Mouse (Mus musculus) 3T3-L1 (cell line): ENCODE measurements around the gene Ppp1r1b.

Experiments used
- DNase-seq: peaks from one replicate; pipeline ENCODE4 v3.0.0-alpha.2; 2015; ENCODE audit warnings: low read depth, low spot score

The Ppp1r1b gene

DNA sequence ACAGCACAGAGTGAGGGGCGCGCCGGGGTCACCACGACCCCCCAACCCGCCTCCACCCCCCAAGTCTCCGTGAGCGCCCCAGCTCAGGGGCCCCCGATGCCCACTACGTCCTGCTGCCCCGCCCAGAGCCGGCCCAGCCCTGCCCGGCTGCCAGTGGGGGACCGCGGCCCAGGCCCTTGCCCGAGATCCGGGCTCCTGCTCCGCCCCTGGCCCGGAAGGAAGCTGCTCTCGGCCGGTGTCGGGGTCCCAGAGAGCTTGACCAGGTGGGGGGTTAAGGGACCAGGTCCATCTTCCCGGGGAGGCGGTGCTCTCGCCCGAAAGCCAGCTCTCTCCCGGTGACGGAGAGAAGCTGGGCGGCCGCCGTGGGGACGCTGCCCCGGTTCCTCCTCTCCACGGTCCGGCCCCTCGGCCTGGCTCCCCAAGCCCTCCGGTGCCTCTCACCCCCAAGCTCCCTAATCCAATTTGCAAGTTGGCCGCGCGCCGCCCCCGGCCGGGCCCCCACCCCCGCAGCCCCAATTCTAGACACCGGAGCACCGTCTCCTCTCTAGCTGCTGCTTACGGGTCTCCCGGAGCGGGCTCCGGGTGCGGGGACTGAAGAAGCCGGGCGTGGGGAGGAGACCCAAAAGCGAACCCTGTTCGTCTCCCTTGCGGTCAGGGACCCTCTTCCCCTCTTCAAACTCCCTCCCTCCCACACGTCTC lies 19.7 kb upstream of the Ppp1r1b start:
- DNase-seq = no peak

DNA sequence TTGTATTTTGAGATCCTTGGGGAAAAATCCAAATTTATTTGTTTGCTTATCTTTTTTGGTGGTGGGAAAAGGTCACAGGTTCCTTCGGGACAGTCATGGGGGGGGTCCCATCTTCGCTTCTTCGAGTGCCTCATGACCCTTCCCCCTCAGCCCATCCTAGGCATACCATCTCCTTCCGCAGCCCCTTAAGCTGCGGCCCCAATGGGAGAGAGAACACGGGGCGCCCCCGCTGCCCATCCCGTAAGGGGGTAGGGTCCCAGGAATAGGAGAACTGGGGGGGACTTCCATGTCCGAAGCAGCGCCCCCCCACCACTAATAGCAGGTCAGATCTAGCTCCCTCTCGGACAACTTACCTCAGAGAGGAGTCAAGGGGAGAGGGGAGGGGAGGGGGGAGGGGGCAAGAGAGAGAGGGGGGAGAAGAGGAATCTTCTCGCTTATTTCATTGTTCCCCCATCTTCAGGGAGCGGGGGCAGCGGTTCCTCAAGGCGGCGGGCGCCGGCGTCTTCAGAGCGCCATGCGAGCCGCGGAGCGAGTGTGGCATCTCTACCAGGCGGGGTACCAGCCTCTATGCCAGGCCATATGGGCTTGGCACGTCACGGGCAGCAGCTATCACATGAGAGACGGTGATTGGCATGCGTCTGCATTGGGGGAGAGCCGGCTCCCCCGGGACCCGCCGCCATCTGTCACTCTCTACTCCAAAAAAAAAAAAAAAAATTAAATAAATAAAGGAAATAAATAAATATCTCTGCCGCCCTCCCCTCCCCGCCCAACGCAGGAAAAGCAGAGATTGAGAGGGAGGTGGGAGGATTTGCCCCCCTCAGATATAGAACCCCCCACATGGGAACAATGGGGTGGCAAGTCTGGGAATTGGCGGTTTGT lies 18.9 kb upstream of the Ppp1r1b start, which contains the start of gene Neurod2:
Gene Neurod2 (minus strand): TSS at position 568 of the 879 bp plus-strand sequence.
- DNase-seq = no peak

DNA sequence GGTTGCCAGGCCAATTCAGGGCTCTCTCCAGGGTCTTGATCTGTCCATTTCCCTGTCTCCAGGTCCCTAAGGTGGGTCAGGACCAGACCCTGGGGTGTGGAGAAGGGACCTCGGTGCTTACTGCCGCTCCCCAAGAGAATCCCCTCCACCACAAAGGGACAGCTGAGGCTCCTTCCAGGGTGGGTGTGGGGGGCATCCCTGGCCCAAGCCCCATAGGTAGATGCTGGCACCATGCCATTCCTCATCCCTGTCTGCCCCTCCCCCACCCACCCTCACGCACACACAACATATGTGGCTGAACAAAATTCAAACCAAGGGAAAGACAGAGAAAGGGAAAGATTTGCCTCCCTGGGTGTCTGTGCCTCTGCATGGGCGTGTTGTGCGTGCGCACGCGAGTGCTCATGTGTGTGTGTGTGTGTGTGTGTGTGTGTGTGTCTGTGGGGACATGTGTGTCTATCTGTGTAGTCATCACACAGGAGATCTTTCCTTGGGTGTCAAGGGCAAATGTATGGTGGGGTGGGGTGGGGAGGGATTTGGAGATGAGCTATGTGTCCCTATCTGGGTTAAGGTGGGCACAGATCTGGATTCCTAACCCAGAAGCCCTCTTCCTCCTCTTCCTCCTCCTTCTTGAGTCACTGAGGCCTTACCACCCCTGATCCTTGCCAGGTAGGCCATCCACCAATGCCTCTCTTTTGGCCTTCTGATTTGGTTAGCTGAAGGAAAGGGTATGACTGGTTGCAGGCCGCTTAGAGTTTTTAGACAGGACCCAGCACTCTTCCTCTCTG lies 18.1 kb upstream of the Ppp1r1b start:
- no peak for DNase-seq

DNA sequence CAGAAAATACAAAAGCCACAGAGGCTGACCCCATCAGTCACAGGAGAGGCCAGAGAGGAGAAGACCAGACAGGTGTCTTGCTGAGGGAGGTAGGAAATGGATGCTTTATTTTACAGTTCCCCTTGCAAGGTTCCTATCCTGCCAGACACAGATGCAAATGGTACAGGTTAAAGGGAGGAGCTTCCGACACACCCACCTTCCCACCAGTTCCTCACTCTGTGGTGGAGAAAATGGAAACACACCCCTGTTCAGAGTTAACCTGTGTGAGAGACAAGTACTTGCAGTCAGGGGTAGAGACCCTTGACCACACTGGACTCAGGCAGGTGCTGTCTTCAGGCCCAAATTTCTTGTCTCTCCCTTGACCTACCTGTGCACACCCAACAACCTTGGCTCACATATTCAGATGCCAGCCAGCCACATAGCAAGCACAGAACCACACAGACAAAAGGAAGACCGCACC lies 17.4 kb upstream of the Ppp1r1b start:
- DNase-seq = no peak

DNA sequence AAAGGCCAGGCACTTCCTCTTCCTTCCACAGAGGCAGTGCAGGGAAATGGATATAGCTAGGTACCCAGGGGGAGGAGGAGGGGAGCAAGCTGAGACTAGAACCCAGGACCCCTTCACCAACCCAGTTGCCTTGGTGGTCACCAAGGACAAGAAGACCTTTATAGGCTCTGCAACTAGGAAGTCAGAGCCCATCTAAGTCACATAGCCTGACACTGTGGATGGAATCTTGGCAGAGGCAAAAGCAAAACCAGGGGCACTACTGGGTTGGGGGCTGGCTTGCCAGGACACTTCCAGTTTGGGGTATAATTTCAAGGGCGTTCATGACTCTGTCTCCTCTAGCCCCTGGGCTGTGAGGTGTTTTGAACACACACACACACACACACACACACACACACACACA lies 16.8 kb upstream of the Ppp1r1b start:
- no peak for DNase-seq

DNA sequence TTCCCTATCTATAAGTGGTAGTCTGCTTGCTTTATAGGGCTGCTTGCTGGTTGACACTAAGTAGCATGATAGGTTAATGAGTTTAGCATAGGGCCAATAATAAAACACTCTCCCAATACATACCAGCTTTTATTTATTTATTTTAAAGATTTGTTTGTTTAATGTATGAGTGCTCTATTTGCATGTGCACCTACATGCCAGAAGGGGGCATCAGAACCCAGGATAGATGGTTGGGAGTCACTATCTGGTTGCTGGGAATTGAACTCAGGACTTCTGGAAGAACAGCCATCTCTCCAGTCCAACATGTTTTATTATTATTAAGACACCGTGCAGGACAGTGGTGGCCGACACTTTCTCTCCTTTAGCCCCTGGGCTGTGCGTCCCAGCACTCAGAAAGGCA lies 16.0 kb upstream of the Ppp1r1b start:
- DNase-seq = no peak

DNA sequence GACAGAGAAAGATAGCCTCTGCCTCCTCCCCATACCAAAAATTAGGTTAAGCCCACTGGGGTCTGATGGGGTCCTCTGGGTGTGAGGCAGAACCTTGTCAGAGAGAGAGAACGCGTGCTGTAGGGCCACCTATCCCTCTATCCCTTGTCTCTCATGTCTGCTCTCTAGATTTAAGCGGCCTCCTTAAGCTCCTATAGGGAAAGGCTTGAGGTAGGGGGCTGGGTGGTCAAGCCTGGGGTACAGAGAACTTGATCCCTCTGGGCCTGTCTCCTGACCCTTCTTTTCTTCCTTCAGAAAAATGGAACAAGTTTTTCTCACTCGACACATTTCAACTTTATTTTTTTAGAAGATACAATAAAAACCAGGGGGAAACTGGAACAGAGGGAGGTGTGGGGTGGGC lies 15.4 kb upstream of the Ppp1r1b start:
- DNase-seq = no peak

DNA sequence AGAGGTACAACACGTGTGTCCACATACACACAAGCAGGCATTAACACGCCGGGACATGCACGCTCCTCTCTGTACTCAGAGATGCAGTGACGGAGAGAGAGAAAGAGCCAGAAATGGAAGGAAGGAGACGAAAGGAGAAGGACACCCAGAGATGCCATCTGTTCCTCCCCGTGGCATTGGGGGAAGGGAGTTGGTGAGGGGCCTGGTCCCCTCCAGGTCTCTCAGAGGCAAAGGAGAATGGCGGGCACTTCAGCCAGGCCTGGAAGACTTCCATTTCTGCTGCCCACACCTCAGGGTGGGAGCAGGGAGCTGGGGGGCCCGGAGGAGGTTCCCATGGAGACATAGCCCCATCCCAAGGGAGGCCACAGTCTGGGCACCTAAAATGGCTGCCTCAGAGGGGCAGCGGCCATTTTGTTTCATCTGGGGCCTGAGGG lies 14.9 kb upstream of the Ppp1r1b start:
- no peak for DNase-seq

DNA sequence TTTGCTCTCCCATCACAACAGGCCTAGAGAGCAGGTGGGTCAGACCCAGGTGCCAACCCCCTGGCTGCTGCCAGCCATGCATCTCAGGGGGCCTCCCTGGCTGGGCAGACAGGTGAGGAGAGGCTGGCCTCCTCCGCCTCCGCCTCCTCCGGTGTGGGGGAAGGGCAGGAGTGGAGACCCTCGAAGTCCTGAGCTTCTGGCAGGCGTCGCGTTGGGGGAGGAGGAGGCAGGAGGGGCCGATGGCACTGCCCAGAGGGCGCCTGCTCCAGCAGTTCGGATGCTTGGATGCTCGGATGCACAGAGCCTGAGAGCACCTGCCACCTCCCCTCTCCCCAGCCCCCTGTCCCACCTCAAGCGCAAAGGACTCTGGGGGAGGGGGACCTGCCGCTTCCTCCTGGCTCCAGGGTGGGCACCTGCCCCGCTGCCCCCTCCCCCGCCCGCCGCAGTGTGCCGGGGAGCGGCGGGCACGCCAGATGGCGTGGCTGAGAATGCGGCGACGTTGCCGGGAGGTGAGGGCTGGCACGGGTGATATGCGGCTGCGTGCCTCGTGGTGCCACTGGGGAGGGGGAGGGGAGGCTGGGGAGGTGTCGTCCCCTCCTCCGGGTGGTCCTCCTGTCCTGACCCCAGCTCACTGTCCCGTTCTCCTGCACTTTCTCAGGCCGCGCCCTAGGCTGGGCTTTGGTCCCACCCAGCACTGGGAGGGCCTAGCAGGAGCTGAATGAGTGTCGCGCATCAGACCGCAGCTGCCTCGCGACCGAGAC lies 14.0 kb upstream of the Ppp1r1b start:
- no peak for DNase-seq

DNA sequence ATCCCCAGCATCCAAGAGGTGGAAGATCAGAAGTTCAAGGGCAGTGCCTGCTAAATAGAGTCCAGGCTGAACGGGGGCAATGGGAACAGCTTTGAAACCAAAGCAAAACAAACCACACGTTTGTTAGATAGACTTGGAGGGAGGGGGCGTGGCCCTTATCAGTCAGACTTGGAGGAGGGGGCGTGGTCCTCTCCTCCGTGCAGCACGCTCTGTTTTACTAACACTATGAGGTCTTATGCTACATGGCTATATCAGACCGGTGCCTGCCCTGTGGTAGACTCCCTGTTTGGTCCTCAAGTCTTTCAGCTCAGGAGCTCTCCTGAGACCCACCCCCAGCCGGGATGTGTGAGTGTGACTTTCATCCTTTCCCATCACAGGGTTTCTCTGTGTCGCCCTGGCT lies 13.0 kb upstream of the Ppp1r1b start:
- no peak for DNase-seq

DNA sequence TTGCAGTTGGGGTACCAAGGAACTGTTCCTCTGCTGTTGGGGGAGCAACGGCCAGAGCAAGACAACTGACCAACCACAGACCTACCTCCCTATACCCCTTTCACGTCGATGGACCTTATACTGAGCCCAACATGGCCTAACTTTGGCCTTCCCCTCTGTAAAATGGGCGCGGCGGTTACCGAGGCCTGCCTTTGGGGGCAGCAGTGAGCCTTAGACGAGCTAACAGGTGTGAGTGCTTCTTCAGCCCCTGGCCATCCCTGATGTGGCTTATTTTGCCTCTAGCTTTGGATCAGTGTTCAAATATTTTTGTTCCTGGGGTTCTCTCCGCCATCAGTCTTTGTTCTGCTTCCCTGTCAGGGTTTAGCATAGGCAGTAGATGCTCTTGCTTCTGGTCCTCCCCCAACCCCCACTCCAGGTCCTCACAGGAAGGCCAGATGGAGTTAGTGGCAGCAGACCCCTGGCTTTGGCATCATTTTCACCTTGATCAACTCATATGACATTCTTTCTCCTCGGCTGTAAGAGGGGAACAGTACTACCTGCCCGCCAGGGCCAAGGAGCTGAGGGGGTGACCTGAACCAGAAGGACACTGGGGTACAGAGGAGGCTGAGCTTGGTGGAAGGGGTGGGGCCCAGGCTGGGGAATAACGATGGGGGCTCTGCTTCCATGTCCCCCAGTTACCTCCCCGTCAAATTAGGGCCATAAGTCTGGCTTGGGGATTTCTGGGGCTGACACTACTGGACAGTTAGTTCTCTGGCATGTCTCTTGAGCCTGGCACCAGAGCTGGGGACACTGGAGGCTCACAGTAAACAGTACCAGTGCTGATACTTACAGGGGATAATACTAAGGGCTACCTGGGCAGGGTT lies 11.7 kb upstream of the Ppp1r1b start:
- DNase-seq = peak; percentile 35

DNA sequence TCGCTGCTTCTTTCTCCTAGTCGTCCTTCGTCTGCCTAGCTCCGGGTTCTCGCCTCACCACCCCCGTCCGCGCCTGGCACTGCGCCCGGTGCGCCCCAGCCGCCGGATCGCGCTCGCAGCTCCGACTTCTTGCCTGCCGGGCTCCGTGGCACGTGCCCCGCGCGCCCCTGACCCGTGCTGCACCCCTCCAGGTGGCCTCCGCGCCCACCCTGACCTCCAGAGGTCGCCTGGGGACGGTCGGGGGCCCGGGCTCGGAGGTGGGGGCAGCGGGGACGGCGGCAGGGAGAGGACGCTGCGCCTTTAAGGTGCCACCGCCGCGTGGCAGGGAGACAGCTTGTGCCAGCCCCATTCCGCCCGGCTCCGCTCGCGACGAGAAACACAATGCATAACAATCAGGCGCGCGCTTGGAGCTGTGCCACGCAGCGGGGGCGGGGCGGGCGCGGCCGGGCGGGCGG lies 9.7 kb upstream of the Ppp1r1b start:
- no peak for DNase-seq

DNA sequence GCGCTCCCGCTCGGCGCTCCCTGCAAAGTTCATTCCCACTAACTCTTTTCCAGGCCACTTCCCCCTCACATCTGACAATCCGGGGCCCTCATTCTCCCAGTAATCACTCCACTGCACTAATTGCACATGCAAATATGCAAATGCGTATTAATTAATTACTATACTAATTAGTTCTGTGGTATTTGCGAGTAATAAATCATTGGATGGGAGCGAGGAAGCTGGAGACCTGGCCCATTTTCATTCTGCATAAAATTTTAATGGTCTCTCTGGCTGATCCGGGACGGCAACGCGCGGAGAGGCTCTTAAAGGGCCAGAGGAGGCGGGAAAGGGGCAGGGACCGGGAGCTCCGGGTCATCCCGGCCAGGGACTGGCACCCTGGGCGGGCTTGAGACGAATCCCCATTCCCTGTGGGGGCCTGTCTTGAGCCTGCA lies 9.1 kb upstream of the Ppp1r1b start:
- DNase-seq = no peak

DNA sequence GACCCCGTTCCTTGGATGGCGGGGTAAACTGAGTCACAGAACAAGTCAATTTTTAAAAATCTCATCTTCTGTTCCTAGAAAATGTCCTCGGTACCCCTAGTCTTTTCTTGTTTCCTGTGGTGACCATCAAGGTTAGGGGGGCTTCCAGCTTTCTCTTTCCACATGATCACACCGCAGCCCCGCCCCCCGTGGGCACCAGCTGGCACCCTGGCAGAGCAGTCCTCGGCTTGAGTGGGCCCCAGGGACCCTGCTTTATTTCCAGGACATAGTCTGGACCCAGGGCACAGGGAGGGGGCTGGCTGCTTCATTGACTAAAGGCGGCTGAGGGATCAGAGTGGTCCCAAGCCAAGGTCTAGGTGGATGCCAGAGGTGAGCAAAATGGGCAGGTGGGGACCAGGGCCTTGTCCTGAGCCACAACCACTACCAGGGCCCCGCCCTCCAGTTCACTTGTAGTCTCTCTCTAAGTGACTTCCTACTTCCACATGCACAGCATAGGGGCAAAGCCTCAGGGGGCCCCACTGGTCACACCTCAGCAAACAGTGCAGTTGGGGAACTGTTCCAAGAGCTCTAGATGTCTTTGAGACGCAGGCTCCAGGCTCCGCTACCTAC lies 8.4 kb upstream of the Ppp1r1b start:
- DNase-seq = no peak

DNA sequence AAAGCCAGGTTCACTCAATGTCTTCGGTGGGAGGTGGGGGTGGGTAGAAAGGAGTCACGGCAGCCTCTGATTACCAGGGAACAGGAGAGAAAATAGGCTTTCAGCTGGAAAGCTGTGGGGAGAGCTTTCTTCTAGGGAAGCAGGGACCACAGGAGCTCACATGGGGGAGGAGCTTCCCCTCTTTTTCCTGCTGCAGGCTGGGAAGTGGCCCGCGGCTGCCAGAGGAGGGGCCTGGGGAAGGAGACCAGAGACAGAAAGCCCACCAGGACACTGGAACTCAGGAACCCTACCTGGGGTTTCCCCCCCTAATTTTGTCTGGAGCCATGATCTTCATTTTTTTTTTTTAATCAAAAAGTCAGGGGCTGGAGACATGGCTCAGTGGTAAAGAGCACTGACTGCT lies 7.6 kb upstream of the Ppp1r1b start:
- no peak for DNase-seq

DNA sequence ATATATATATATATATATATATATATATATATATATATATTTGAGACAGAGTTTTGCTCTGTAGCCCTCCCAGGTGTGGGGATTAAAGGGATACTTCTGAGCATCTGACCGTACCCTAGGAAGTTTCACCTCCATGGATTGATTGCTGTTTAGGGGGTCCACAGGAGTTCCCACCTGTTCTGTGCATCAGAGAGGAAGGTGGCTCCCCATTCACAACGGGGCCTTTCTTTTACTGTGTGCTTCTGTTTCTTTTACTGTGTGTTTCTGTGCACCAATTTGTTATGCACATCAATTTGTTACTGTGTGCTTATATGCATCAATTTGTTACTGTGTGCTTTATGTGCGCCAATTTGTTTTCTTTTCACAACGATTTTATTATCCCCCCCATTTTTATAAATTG lies 7.0 kb upstream of the Ppp1r1b start:
- no peak for DNase-seq

DNA sequence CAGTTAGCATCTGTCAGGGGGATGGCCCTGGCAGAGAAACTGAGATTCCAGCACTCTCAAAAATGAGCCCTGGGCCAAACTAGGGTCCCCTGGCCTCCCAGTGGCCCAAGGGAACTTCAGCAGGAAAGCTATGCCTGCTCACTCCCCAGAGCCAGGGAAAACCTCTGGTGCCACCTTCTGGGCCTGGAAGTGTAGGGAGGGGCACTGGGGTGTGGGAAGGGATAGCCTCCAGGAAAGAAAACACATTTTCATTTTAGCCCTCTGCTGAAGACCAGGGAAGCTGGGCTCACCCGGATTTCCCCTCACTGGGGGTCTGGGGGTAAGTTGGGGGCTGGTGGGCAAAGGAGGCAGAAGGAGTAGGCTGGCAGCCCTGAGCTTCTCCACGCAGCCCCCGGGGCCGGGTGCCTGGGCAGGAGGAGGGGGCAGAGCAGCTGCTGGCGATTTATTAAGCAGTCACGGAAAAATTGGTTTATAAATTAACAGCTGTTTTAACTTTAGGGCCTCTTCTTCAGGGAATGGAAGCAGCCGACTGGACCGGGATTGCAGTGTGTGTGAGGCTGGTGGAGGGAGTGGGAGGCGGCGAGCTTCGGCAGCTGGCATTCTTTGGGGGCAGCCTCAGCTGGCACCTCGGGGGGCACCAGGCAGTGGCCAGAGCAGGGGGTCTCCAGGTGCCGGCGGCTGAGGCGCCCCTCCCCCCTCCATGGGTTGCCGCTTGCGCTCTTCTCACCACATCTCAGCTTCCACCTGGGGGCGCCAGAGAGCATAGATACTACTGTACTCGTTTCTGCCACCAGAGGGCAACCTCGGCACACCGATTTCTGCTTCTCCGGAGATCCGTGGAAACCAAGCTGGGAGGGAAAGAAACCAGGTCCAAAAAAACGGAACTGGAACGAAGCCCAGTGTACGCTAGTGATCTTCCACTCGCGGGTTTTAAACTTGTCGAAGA lies 5.9 kb upstream of the Ppp1r1b start:
- DNase-seq = peak; percentile 96

DNA sequence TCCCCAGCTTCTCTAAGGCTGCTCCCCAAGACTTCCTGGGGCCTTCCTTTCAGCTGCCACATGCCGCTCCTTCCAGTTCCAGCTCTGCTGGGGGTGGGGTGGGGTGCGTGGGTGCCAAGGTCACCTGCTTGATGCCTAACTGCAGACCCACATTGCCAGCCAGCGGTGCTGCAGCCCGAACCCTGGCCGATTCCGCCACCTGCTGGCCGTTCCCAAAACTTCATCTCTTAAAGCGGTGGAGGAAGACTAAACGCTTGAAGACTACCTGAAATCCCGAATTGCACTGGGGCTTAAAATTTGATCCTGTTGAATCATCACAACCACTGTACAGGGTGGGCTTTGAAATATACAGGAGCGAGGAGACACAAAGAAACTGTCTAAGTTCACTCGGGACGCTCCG lies 3.0 kb upstream of the Ppp1r1b start:
- DNase-seq = peak; percentile 78

DNA sequence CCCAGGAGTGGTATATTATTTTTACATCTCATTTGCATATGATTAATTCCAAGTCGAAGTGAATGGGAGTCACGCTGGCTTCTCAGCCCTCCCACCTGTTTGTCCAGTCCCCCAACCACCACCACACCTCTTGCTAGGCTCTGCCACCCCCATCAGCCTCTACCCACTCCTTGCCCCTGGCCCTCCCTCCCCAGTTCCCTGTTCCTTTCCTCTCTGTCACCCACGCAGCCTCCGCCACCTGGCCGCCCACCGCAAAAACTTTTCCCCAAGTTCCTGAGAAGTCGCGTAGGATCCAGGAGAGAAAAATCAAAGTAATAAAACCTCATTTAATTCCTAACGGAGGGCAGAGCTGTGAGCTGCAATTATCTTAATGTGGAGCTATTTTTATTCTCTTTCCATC lies 2.0 kb upstream of the Ppp1r1b start:
- DNase-seq = no peak
